Mouse (Mus musculus) MEL (cell line): ENCODE measurements around the gene Ppia. TPM values are rescaled to one million over a fixed set of nuclear protein-coding genes. Genes with fewer than 3 reads are reported as not detected.
A peak's percentile ranks its signal among the peaks of the same experiment; 100 is the strongest.

ENCODE experiments used
- DNase-seq: peaks from one replicate; pipeline ENCODE4 v3.0.0; 2011; ENCODE audit warnings: low read depth, low spot score
- H3K27ac ChIP-seq: 2 replicates; pipeline ENCODE4 v1.5.1; 2012; ENCODE audit warnings: low read depth, mild to moderate bottlenecking, control low read depth, low read length, moderate library complexity; ENCODE audit not compliant: control insufficient read depth
- H3K27me3 ChIP-seq, 2 experiments: fragments of 150-350 bp in 1 of 2; sonication (generic) in 1 of 2; 2 replicates each; pipeline ENCODE4 v1.6.1; 2012; ENCODE audit warnings: low read length in 2 of 2, mild to moderate bottlenecking in 2 of 2, improper control_type of control experiment in 1 of 2, moderate library complexity in 1 of 2; ENCODE audit not compliant: insufficient read depth in 2 of 2, control insufficient read depth in 1 of 2
- H3K36me3 ChIP-seq, 2 experiments: 2 replicates each; pipeline ENCODE4 v1.6.1; 2012 to 2014; ENCODE audit warnings: low read length in 2 of 2, improper control_type of control experiment in 1 of 2, inconsistent platforms in 1 of 2, mild to moderate bottlenecking in 1 of 2; ENCODE audit not compliant: insufficient read depth in 2 of 2, control insufficient read depth in 1 of 2
- H3K4me1 ChIP-seq, 2 experiments: fragments of 150-350 bp in 1 of 2; sonication (generic) in 1 of 2; 2 replicates each; pipeline ENCODE4 v1.6.1; 2012; ENCODE audit warnings: low read length in 2 of 2, improper control_type of control experiment in 1 of 2, mild to moderate bottlenecking in 1 of 2; ENCODE audit not compliant: insufficient read depth in 2 of 2, control insufficient read depth in 1 of 2
- H3K4me3 ChIP-seq, 2 experiments: fragments of 150-350 bp in 1 of 2; sonication (generic) in 1 of 2; 2 replicates each; pipeline ENCODE4 v1.5.1; 2012; ENCODE audit warnings: low read depth in 2 of 2, low read length in 2 of 2, mild to moderate bottlenecking in 2 of 2, moderate library complexity in 2 of 2, control low read depth in 1 of 2, improper control_type of control experiment in 1 of 2; ENCODE audit not compliant: control insufficient read depth in 1 of 2, insufficient read depth in 1 of 2
- H3K79me2 ChIP-seq: 2 replicates; pipeline ENCODE4 v1.6.1; 2012; ENCODE audit warnings: mild to moderate bottlenecking, low read length, moderate library complexity; ENCODE audit not compliant: control insufficient read depth, poor library complexity, insufficient read depth
- H3K9ac ChIP-seq: 2 replicates; pipeline ENCODE4 v1.6.1; 2012; ENCODE audit warnings: low read depth, mild to moderate bottlenecking, control low read depth, low read length, moderate library complexity; ENCODE audit not compliant: control insufficient read depth, poor library complexity, severe bottlenecking
- H3K9me3 ChIP-seq: fragments of 150-350 bp; sonication (generic); replicated peaks from 2 replicates; pipeline ENCODE4 v1.6.1; 2012; ENCODE audit warnings: mild to moderate bottlenecking, low read length, improper control_type of control experiment, moderate library complexity; ENCODE audit not compliant: insufficient read depth
- CHD1 ChIP-seq: IDR thresholded peaks from 2 replicates; pipeline ENCODE4 v1.6.1; 2012; ENCODE audit warnings: low read depth, mild to moderate bottlenecking, inconsistent platforms, low read length, improper control_type of control experiment
- CHD2 ChIP-seq: IDR thresholded peaks from 2 replicates; pipeline ENCODE4 v1.6.1; 2011; ENCODE audit warnings: low read length, improper control_type of control experiment
- CTCF ChIP-seq, 3 experiments: IDR thresholded peaks in 2 of 3; conservative IDR thresholded peaks in 1 of 3; 2 replicates each; pipeline ENCODE4 v1.5.1; 2011 to 2012; ENCODE audit warnings: low read length in 3 of 3, low read depth in 2 of 3, mild to moderate bottlenecking in 2 of 3, improper control_type of control experiment in 1 of 3, inconsistent platforms in 1 of 3, mixed read lengths in 1 of 3, moderate library complexity in 1 of 3; ENCODE audit not compliant: control insufficient read depth in 1 of 3, insufficient read depth in 1 of 3, poor library complexity in 1 of 3, severe bottlenecking in 1 of 3
- E2F4 ChIP-seq: IDR thresholded peaks from 2 replicates; pipeline ENCODE4 v1.6.1; 2011; ENCODE audit warnings: low read depth, low read length, improper control_type of control experiment, borderline replicate concordance
- EP300 ChIP-seq, 2 experiments: IDR thresholded peaks; 2 replicates each; pipeline ENCODE4 v1.6.1; 2011; ENCODE audit warnings: improper control_type of control experiment in 2 of 2, low read length in 2 of 2, low read depth in 1 of 2, mild to moderate bottlenecking in 1 of 2
- ETS1 ChIP-seq: IDR thresholded peaks from 2 replicates; pipeline ENCODE4 v1.6.1; 2012; ENCODE audit warnings: low read depth, mild to moderate bottlenecking, inconsistent platforms, low read length, improper control_type of control experiment, moderate library complexity
- GABPA ChIP-seq: IDR thresholded peaks from 2 replicates; pipeline ENCODE4 v1.6.1; 2012; ENCODE audit warnings: low read depth, mild to moderate bottlenecking, inconsistent platforms, low read length, improper control_type of control experiment, moderate library complexity
- GATA1 ChIP-seq: IDR thresholded peaks from 2 replicates; pipeline ENCODE4 v1.6.1; 2011; ENCODE audit warnings: low read depth, low read length, improper control_type of control experiment
- JUND ChIP-seq: IDR thresholded peaks from 2 replicates; pipeline ENCODE4 v1.6.1; 2011; ENCODE audit warnings: low read depth, mild to moderate bottlenecking, improper control_type of control experiment, low read length
- KAT2A ChIP-seq: conservative IDR thresholded peaks from 2 replicates; pipeline ENCODE4 v1.6.1; 2012; ENCODE audit warnings: low read depth, low read length, improper control_type of control experiment, inconsistent platforms
- MAFK ChIP-seq: IDR thresholded peaks from 2 replicates; pipeline ENCODE4 v1.6.1; 2011; ENCODE audit warnings: low read depth, mild to moderate bottlenecking, low read length, improper control_type of control experiment, borderline replicate concordance
- MAX ChIP-seq: IDR thresholded peaks from 2 replicates; pipeline ENCODE4 v1.6.1; 2011; ENCODE audit warnings: low read length, improper control_type of control experiment
- MAZ ChIP-seq: IDR thresholded peaks from 2 replicates; pipeline ENCODE4 v1.6.1; 2012; ENCODE audit warnings: low read depth, mild to moderate bottlenecking, inconsistent platforms, low read length, improper control_type of control experiment
- MEF2A ChIP-seq: IDR thresholded peaks from 2 replicates; pipeline ENCODE4 v1.6.1; 2014; ENCODE audit warnings: low read depth, mild to moderate bottlenecking, inconsistent platforms, low read length, improper control_type of control experiment; ENCODE audit not compliant: poor library complexity, insufficient replicate concordance, severe bottlenecking; ENCODE audit errors: extremely low read depth
- MXI1 ChIP-seq: IDR thresholded peaks from 2 replicates; pipeline ENCODE4 v1.6.1; 2011; ENCODE audit warnings: mild to moderate bottlenecking, low read depth, low read length, improper control_type of control experiment
- MYC ChIP-seq: IDR thresholded peaks from 2 replicates; pipeline ENCODE4 v1.6.1; 2011; ENCODE audit warnings: low read depth, mild to moderate bottlenecking, low read length, improper control_type of control experiment, moderate library complexity
- NELFE ChIP-seq: IDR thresholded peaks from 2 replicates; pipeline ENCODE4 v1.6.1; 2011; ENCODE audit warnings: low read depth, low read length, improper control_type of control experiment
- NRF1 ChIP-seq: IDR thresholded peaks from 2 replicates; pipeline ENCODE4 v1.6.1; 2014; ENCODE audit warnings: low read depth, mild to moderate bottlenecking, inconsistent platforms, low read length, improper control_type of control experiment, moderate library complexity; ENCODE audit not compliant: poor library complexity, insufficient read depth, severe bottlenecking
- POLR2AphosphoS2 ChIP-seq: IDR thresholded peaks from 2 replicates; pipeline ENCODE4 v1.6.1; 2011; ENCODE audit warnings: low read length, improper control_type of control experiment
- POLR2AphosphoS5 ChIP-seq: IDR thresholded peaks from 2 replicates; pipeline ENCODE4 v1.6.1; 2012; ENCODE audit warnings: low read depth, borderline replicate concordance, mild to moderate bottlenecking, inconsistent platforms, low read length, moderate library complexity, mixed read lengths
- RAD21 ChIP-seq: IDR thresholded peaks from 2 replicates; pipeline ENCODE4 v1.6.1; 2011; ENCODE audit warnings: mild to moderate bottlenecking, low read depth, low read length, improper control_type of control experiment
- RCOR1 ChIP-seq: IDR thresholded peaks from 2 replicates; pipeline ENCODE4 v1.6.1; 2012; ENCODE audit warnings: low read depth, mild to moderate bottlenecking, inconsistent platforms, low read length, improper control_type of control experiment
- SIN3A ChIP-seq: IDR thresholded peaks from 2 replicates; pipeline ENCODE4 v1.6.1; 2012; ENCODE audit warnings: low read length, improper control_type of control experiment, inconsistent platforms
- SMC3 ChIP-seq: IDR thresholded peaks from 2 replicates; pipeline ENCODE4 v1.6.1; 2011; ENCODE audit warnings: low read depth, low read length, improper control_type of control experiment
- TAL1 ChIP-seq: IDR thresholded peaks from 2 replicates; pipeline ENCODE4 v1.6.1; 2012; ENCODE audit warnings: mild to moderate bottlenecking, inconsistent platforms, low read length, moderate library complexity, mixed read lengths
- TBP ChIP-seq: IDR thresholded peaks from 2 replicates; pipeline ENCODE4 v1.8.0; 2011; ENCODE audit warnings: low read depth, low read length, improper control_type of control experiment
- TCF12 ChIP-seq: IDR thresholded peaks from 2 replicates; pipeline ENCODE4 v1.6.1; 2014; ENCODE audit warnings: low read depth, mild to moderate bottlenecking, inconsistent platforms, low read length, improper control_type of control experiment, moderate library complexity
- UBTF ChIP-seq: IDR thresholded peaks from 2 replicates; pipeline ENCODE4 v1.6.1; 2012; ENCODE audit warnings: low read depth, mild to moderate bottlenecking, inconsistent platforms, low read length, improper control_type of control experiment, moderate library complexity, borderline replicate concordance; ENCODE audit not compliant: insufficient read depth
- USF2 ChIP-seq, 2 experiments: IDR thresholded peaks; 2 replicates each; pipeline ENCODE4 v1.6.1; 2011 to 2012; ENCODE audit warnings: improper control_type of control experiment in 2 of 2, low read length in 2 of 2, borderline replicate concordance in 1 of 2, inconsistent platforms in 1 of 2, low read depth in 1 of 2, mild to moderate bottlenecking in 1 of 2; ENCODE audit not compliant: insufficient read depth in 1 of 2
- ZKSCAN1 ChIP-seq: IDR thresholded peaks from 2 replicates; pipeline ENCODE4 v1.6.1; 2012; ENCODE audit warnings: low read depth, mild to moderate bottlenecking, inconsistent platforms, low read length, improper control_type of control experiment, moderate library complexity
- ZMIZ1 ChIP-seq: IDR thresholded peaks from 2 replicates; pipeline ENCODE4 v1.6.1; 2012; ENCODE audit warnings: low read depth, mild to moderate bottlenecking, inconsistent platforms, low read length, improper control_type of control experiment, moderate library complexity
- polyA plus RNA-seq, 2 experiments: library from polyadenylated mRNA; stranded (reverse) in 1 of 2; unstranded in 1 of 2; fragments of >175 nt in 1 of 2; fragments of >200 nt in 1 of 2; gene quantifications; 2 replicates each; pipeline versions ENCODE4 v1.2.1 to v1.2.4; 2012; ENCODE audit warnings: low replicate concordance in 2 of 2, low read depth in 1 of 2; ENCODE audit not compliant: insufficient read length in 2 of 2, insufficient read depth in 1 of 2, missing spikeins in 1 of 2
- total RNA-seq: library from RNA; depleted of rRNA; stranded (reverse); fragments of 300-350 nt; gene quantifications from 2 replicates; pipeline ENCODE4 v1.2.3, GENCODE M21; 2012

Gene Ppia
- total and polyA plus RNA-seq, 3 experiments: 3,662 to 7,288 TPM; not detected in 1

DNA sequence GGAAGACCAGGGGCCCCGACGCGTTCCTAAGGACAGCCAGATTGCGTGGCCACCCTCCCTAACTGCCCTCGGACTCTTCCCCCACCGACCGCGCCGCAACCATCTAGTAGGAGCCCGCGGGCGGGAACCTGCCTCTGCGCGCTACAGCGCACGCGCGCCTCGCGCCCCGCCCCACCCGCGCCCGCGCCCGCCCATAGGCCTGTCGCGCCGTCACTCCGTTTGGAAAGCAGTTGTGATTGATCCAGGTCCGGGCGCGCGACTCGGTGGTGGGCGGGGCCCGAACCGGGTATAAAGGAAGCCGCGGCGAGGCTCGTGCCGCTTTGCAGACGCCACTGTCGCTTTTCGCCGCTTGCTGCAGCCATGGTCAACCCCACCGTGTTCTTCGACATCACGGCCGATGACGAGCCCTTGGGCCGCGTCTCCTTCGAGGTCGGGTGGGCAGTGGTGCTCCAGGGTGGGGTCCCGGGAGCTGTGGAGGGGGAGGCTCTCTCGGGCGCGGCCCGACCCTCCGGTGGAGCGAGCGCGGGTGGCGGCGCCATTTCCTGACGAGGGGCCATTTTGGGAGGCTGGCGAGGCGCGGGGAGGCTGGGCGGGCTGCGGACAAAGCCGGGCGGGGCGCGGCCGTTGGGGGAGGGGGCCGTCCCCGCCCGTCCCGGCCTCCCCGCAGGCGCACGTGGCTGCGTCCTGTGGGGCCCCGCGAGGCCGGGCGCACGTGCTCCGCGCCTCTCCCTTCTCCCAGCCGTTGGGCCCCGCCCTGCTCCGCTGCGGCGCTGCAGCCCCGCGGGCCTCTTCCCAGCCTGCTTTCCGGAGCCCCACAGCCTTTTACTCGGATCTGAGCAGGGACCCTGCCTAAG, 535 bp downstream of the Ppia start (continued):
- TF ChIP-seq POLR2AphosphoS5 (no peak), MYC (peak; percentile 93), JUND (no peak), MAX (peak; percentile 99), TAL1 (no peak), USF2 (IDR thresholded peaks at IDR 0.05; ENCODE audit: borderline replicate concordance in 1 of 2, insufficient read depth in 1 of 2, low read depth in 1 of 2, low read length in 2 of 2) (no peak), MAFK (no peak), MAZ (peak; percentile 25; the same call in 1 of the 2 replicates), RAD21 (no peak), POLR2AphosphoS2 (peak; percentile 97), ZMIZ1 (peak; percentile 99)

- Histone ChIP-seq H3K9me3 (no peaks in the 10 kb centered on the region), H3K27ac (peak overlapping the region; percentile 97), H3K4me1 (peaks cover 9 to 13% of the 10 kb centered on the region in 2 experiments), H3K79me2 (peaks cover 33% of the 10 kb centered on the region), H3K4me3 (peak overlapping the region; percentile 80 to 93), H3K9ac (peak overlapping the region; percentile 99), H3K36me3 (peaks cover 25 to 32% of the 10 kb centered on the region in 2 experiments), H3K27me3 (no peaks in the 10 kb centered on the region)
- peak; percentile 88 for DNase-seq
- TF ChIP-seq EP300 (IDR thresholded peaks at IDR 0.05; ENCODE audit: low read depth in 1 of 2, low read length in 2 of 2): no peak; a peak in 1 of 4 replicates
- TF ChIP-seq MEF2A: no peak
- no peak for TF ChIP-seq NRF1
- no peak for TF ChIP-seq KAT2A
- no peak for TF ChIP-seq UBTF
- TF ChIP-seq ETS1: no peak
- TF ChIP-seq CHD2: no peak
- TF ChIP-seq SMC3: no peak
- TF ChIP-seq E2F4: no peak
- peak; percentile 75; the same call in 1 of the 2 replicates for TF ChIP-seq CHD1
- TF ChIP-seq CTCF (IDR thresholded peaks at IDR 0.05 in 2 of 3, conservative IDR thresholded peaks at IDR 0.05 in 1 of 3; ENCODE audit: control insufficient read depth in 1 of 3, insufficient read depth in 1 of 3, low read depth in 2 of 3, low read length in 3 of 3, poor library complexity in 1 of 3, severe bottlenecking in 1 of 3): no peak
- no peak for TF ChIP-seq RAD21
- TF ChIP-seq TBP: no peak
- TF ChIP-seq TCF12: 0 out of 2 replicates have a peak, but pooled peaks have one; percentile 3
- TF ChIP-seq TAL1: no peak
- no peak for TF ChIP-seq RCOR1
- TF ChIP-seq NELFE: no peak; the same call in 1 of the 2 replicates
- no peak for TF ChIP-seq JUND
- peak; percentile 68; the same call in 1 of the 2 replicates for TF ChIP-seq MYC
- no peak for TF ChIP-seq GATA1
- no peak for TF ChIP-seq MAZ
- TF ChIP-seq SIN3A: peak; percentile 33
- no peak for TF ChIP-seq ZKSCAN1
- TF ChIP-seq GABPA: no peak
- TF ChIP-seq MAX: no peak
- TF ChIP-seq MAFK: no peak
- no peak for TF ChIP-seq MXI1
These were observed 1.3 kb downstream of the Ppia start for GRCm38 (mm10) chr11:6416405-6417034.
